Mouse (Mus musculus): ENCODE data around the gene Aox4. TPM values are rescaled to one million over a fixed set of nuclear protein-coding genes. Genes with fewer than 3 reads are reported as not detected.

Aox4 gene
- polyA plus RNA-seq, 2 experiments from 2014 or later = 0.24 TPM; not detected in 1

GRCm38 (mm10) chr1:58248518-58248917, 38.3 kb downstream of the Aox4 start:
- no peak for ATAC-seq

- no peak for ATAC-seq
Observed at GRCm38 (mm10) chr1:58253466-58253865, 43.3 kb downstream of the Aox4 start.

- ATAC-seq = no peak
Observed at GRCm38 (mm10) chr1:58257195-58257991, 47.2 kb downstream of the Aox4 start.

- ATAC-seq = no peak
Observed at GRCm38 (mm10) chr1:58260311-58260710, 50.1 kb downstream of the Aox4 start.

GRCm38 (mm10) chr1:58268231-58268630, 58.0 kb downstream of the Aox4 start:
- ATAC-seq = no peak

GRCm38 (mm10) chr1:58270807-58271569, 60.8 kb downstream of the Aox4 start:
- no peak for ATAC-seq

GRCm38 (mm10) chr1:58275879-58276278, 65.7 kb downstream of the Aox4 start:
- no peak for ATAC-seq

GRCm38 (mm10) chr1:58278026-58278425, 67.8 kb downstream of the Aox4 start, which contains the start of gene Aox2:
TSS of gene Aox2 (plus strand) at chr1:58278326.
- no peak for ATAC-seq

GRCm38 (mm10) chr1:58278513-58278912, 68.3 kb downstream of the Aox4 start:
- ATAC-seq = no peak

GRCm38 (mm10) chr1:58280381-58280780, 70.2 kb downstream of the Aox4 start:
- ATAC-seq = no peak

- ATAC-seq = no peak
Observed at GRCm38 (mm10) chr1:58280939-58281624, 70.9 kb downstream of the Aox4 start.

GRCm38 (mm10) chr1:58281625-58281988, 71.4 kb downstream of the Aox4 start:
- no peak for ATAC-seq

GRCm38 (mm10) chr1:58284505-58284904, 74.3 kb downstream of the Aox4 start:
- ATAC-seq = no peak

- ATAC-seq = no peak
Observed at GRCm38 (mm10) chr1:58288091-58288490, 77.9 kb downstream of the Aox4 start.

- no peak for ATAC-seq
Observed at GRCm38 (mm10) chr1:58289863-58290469, 79.8 kb downstream of the Aox4 start.

GRCm38 (mm10) chr1:58291394-58292300, 81.5 kb downstream of the Aox4 start:
- ATAC-seq = no peak

- ATAC-seq = no peak
Observed at GRCm38 (mm10) chr1:58294730-58295129, 84.5 kb downstream of the Aox4 start.

- peak; percentile 60 for ATAC-seq
Observed at GRCm38 (mm10) chr1:58296278-58296677, 86.1 kb downstream of the Aox4 start.

- no peak for ATAC-seq
Observed at GRCm38 (mm10) chr1:58296821-58297220, 86.6 kb downstream of the Aox4 start.

- no peak for ATAC-seq
Observed at GRCm38 (mm10) chr1:58298347-58298746, 88.2 kb downstream of the Aox4 start.

GRCm38 (mm10) chr1:58301073-58301472, 90.9 kb downstream of the Aox4 start:
- ATAC-seq = peak; percentile 64

GRCm38 (mm10) chr1:58302015-58302414, 91.8 kb downstream of the Aox4 start:
- no peak for ATAC-seq
